Mouse (Mus musculus): ENCODE data around the gene Gpn2. TPM values are rescaled to one million over a fixed set of nuclear protein-coding genes. Genes with fewer than 3 reads are reported as not detected.
A peak's percentile ranks its signal among the peaks of the same experiment; 100 is the strongest.

Gpn2 gene
- total RNA-seq, 2 experiments from 2014 or later, result 9.5 to 10.7 TPM

DNA sequence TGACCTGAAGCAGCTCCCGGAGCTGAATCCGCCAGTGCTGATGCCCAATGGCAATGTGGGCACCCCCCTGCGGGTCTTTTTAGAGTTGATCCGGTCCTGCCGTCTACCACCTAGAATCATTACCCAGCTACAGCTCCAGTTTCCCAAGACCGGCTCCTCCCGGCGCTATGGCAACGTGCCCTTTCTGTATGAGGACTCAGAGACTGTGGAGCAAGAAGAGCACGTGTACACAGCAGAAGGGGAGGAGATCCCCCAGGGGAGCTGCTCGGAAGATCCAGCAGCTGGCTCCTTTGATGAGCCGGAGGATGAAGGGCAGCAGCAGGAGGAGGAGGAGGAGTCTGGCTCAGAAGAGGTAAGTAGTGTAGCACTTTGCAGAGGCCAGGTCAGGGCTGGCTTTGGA is 6.2 kb upstream of the Gpn2 start:
- intact Hi-C loops (cut with DNase I), result no loop called here
- no peak for DNase-seq (ENCODE audit: low spot score in 2 of 2)

DNA sequence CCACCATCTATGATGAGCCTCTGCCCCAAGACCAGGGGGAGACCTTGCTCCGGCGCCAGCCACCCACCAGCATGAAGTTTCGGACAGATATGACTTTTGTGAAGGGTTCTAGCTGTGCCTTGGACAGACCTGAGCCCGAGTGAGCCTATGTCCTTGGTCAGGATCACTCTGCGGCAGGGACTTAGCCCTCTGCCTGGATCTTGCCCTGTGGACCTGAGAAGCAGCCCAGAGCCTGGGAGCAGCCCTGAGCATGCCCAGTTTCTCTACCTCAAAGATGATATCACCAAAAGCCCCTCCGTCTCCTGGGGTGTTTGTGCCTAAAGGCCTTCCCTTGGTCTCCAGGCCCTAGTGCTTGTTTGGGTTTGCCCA is 488 bp upstream of the Gpn2 start:
- DNase-seq (ENCODE audit: low spot score in 2 of 2), result peak in 1 of 2 experiments; percentile 11
- intact Hi-C loops (cut with DNase I), result no loop called here

DNA sequence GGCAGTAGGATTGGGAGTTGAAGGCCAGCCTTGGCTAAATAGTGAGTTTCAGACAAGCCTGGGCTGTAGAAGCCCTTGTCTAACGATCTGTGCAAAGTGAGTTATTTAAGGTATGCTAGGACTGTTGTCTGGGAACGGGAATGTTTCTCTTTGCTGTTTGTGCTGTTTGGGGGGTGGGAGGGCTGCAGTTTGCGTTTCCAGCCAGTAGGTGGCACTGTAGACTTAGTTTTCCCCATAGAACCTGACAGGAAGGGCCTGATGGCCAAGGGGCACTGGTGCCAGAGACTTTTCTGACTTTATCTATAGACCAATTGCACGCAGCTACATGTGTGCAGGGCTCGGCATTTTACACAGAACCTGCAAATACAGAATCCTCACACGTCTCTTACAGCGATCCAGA is 8.4 kb downstream of the Gpn2 start:
- peak; percentile 32 to 49 for DNase-seq (ENCODE audit: low spot score in 2 of 2)
- intact Hi-C loops (cut with DNase I), result loop anchor here (5.0 to 10.0 kb wide), 3 partner anchors 60 to 235 kb away; partner anchors contain the start of genes Arid1a and Zdhhc18

DNA sequence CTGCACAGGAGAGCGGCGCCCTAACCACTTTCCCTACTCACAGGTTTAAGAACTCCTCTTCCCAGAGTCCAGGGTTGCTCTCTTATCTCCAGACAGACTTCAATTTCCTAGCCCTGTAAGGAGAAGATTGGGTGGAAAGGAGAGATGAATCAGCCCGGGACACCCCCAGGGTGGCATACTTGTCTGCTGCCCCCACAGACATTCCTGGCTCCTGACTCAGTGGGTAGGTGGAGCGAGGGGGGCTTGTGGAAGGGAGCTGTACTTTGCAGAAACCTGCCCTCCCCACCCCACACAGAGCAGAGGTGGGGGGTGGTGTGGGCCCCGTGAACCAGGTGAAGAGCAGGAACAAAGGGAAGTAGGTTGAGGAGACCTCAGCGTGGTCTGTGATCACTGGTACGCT is 11.4 kb downstream of the Gpn2 start:
- intact Hi-C loops (cut with DNase I), result loop anchor here (10.0 kb wide), 1 partner anchor 159 kb away; the partner anchor contains the start of gene Arid1a
- peak in 1 of 2 experiments; percentile 38 for DNase-seq (ENCODE audit: low spot score in 2 of 2)

DNA sequence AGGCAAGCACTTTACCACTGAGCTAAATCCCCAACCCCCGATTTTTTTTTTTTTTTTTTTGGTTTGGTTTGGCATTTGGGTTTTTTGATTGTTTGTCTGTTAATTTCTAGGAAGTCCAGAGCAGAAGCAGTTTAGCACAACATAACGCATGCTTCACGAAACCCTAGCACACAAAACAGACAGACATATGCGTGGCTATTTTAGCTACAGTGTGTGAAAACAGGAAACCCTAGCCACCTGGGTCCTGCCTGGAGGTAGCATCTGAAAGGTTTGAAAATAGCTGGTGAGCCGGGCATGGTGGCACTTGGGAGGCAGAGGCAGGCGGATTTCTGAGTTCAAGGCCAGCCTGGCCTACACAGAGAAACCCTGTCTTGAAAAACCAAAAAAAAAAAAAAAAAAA is 11.9 kb downstream of the Gpn2 start:
- intact Hi-C loops (cut with DNase I), result loop anchor here (10.0 kb wide), 1 partner anchor 159 kb away; the partner anchor contains the start of gene Arid1a
- DNase-seq (ENCODE audit: low spot score in 2 of 2), result no peak

DNA sequence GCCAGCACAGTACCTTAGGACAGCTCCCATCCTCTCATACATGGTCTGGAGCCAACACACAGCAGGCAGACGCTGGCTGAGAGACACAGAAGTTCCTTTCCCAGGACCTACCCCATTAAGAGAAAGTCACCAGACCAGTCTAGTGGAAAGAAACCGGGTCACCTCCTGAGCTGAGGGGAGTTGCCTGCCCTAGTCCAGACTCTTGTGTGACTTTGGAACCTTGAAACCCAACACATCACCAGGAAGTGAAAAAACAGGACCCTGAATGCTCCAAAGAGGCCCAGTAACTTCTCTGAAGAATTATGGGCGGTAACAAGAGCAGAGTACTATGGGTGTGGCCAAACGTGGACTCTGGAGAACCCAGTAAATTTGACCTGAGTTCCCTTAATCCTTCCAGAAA is 14.5 kb downstream of the Gpn2 start:
- intact Hi-C loops (cut with DNase I), result loop anchor here (10.0 kb wide), 1 partner anchor 156 kb away; the partner anchor contains the start of gene Arid1a
- DNase-seq (ENCODE audit: low spot score in 2 of 2), result no peak

DNA sequence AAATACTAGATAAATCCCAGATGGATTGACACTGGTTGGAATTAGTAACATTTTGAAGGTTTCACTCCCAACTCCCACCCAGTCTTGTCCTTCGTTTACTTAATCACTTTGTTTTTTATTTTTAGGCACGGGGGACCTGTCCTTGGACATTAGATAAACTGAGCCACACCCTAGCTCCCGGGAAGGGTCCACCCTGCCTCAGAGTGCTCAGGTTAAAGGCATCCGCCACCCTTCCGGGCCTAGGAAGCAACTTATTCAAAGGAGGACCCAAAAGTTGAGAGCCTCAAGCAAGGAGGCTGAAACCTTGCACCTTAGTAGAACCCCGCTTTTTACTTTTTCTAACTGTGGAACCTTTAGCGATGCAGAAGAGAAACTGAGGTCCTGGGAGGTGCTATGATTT is 15.0 kb downstream of the Gpn2 start:
- intact Hi-C loops (cut with DNase I), result loop anchor here (10.0 kb wide), 1 partner anchor 156 kb away; the partner anchor contains the start of gene Arid1a
- DNase-seq (ENCODE audit: low spot score in 2 of 2), result no peak

DNA sequence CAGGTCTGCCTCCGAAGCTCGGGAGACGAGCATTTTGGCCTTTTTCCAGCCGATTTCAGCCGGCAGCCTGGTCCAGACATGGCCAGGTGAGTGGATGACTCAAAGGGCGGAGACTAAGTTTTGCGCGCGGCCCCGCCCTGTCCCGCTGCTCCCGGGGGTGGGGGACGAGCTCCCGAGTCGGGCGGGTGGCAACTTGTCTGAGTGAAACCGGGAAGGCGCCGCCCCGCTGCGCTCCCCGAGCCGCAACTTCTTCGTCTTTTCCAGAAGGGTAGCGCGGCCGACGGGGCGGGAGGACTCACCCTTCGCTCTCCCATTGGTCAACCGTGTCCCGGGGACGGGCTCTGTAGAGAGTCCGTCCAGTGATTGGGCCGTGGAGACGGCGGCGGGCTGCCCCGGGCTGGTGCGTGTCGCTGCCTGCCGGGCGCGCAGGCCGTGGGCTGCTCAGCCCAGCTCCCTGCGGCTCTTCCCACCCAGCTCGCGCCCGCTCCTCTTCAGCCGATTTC is 15.5 kb downstream of the Gpn2 start:
- intact Hi-C loops (cut with DNase I), result loop anchor here (10.0 kb wide), 1 partner anchor 155 kb away; the partner anchor contains the start of gene Arid1a
- DNase-seq (ENCODE audit: low spot score in 2 of 2), result peak; percentile 80

DNA sequence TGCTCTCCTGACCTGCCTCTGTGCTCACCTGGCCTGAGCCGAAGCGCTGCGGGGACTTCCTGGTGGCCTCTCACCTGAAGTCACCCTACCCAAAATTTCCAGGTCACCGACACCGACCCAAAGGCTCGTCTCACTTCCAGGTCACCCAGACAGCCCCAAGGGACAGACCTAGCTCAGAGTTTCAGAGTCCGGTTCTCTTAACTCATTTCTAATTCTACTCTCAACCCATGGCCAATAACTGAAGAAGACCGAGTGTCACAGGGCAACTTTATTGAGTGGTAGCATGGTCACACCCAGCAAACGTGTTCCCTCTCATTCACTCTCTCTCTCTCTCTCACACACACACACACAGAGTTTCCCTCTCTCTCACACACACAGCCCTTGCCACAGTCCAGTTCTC is 16.1 kb downstream of the Gpn2 start:
- intact Hi-C loops (cut with DNase I), result no loop called here
- no peak for DNase-seq (ENCODE audit: low spot score in 2 of 2)

DNA sequence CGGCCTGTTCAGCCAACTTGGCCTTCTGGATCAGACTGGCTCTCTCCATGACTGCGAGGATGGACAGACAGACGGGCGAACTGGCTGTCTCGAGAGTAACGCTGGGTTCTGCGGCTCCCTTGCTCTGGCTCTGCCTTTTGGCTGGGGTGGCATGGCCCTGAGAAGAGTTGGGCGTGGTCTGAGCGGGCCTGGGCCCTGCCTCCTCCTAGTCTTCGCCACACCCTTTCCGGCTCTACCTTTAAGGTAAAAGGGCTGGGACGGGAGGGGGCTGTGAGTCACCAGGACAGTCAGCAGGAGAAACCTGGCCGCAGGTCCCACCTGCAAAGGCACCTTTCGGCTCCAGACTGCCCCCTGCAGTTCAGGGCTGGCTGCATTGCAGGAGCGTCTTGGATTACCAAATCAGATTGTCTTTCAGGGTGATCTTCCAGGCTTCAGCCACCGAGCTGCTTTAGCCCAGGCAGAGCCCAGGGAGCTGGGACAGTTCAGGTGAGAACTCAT is 17.6 kb downstream of the Gpn2 start, which contains the start of gene Sfn:
TSS of gene Sfn (minus strand) at position 448 of the 498 bp plus-strand sequence.
- intact Hi-C loops (cut with DNase I), result no loop called here
- DNase-seq (ENCODE audit: low spot score in 2 of 2), result no peak

DNA sequence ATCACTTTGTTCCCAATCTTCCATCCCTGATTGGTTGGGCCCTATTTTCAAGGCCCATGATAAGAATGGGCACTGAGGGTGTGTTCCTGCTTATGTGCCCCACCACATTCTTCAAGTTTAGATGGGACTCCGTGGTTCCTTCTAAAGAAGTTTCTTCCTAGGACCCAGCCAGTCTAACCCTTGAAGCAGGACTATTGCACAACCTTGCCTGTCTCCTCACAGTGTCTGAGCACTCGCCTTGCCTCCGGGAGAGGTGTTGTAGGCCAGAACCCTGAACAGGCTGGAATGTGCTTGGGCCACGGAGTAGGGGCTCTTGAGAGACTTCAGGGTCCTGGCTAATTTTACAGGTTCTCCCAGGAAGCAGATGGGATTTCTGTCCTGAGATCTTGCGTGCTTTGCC is 18.9 kb downstream of the Gpn2 start:
- intact Hi-C loops (cut with DNase I), result no loop called here
- DNase-seq (ENCODE audit: low spot score in 2 of 2), result no peak

DNA sequence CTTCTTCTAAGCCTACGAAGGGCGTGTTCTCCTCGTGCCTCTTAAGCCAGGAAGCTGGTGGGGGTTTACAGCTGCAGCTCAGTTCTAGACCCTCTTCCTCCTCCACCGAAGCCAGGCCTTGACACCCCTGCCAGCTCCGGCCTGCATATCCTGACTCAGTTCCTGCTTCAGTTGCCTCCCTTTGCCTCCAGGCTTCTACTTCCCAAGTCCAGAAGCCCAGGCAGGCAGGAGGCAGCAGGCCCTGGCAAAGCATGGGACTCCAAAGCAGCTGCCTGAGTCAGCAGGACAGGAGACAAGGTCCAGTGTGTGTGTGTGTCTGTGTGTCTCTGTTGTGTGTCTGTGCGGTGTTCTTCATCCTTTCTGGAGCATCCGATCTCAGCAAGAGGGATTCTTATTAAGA is 20.0 kb downstream of the Gpn2 start:
- intact Hi-C loops (cut with DNase I), result no loop called here
- no peak for DNase-seq (ENCODE audit: low spot score in 2 of 2)

DNA sequence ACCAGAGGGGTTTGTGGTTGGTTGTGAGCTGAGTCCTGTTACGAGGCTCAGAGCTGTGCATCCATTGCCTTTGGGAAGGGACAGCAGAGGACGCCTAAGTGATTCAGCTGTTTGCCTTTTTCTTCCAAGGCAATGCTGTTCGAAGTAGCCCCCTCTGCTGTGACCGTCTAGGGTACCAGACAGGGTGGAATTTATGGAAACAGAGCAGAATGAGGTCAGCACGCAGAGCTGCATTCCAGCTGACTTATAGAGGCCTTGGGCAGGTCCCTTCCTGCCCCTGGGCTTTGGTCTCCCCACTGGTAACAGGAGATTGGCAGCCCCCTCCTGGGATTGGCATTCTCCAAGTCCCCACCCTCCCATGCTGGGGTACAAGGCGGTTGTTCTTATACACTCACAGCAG is 20.7 kb downstream of the Gpn2 start:
- intact Hi-C loops (cut with DNase I), result no loop called here
- no peak for DNase-seq (ENCODE audit: low spot score in 2 of 2)

DNA sequence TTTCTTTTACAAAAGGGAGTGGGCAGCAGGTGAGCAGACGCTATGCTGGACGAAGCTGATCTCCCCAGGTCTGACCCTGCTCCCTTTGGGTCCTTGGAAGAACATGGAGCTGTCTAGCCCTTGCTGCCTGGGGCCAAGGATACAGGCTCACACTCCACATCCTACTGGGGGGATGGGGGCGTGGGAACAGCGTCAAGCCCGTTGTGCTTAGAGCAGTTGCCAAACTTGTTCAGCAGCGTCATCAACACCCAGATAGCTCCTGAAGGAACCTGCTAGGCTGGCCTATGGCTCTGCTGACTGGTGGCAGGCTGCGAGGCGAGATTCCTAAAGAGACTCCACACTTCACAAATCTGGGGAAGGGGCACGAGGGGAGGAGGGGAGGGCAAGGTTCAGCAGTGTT is 21.2 kb downstream of the Gpn2 start:
- no peak for DNase-seq (ENCODE audit: low spot score in 2 of 2)
- intact Hi-C loops (cut with DNase I), result no loop called here

DNA sequence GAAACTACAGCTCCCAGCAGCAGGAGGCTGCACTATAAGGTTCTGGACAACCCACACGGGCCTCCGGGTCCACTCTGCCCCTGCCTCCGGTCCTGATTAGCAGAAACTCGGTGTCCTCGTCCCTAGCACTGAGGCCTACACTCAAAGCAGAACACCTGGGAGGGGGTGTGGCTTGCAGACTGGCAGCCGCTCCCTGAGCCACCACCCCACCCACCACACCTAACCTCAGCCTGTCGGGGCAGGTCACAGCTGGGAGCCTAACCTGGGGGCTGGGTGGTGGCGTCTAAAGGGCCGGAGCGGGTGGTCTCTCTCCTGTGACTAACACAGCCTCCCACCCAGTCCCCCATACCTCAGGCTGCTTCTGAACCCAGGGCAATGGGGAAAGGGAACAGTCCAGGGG is 23.1 kb downstream of the Gpn2 start:
- no peak for DNase-seq (ENCODE audit: low spot score in 2 of 2)
- intact Hi-C loops (cut with DNase I), result no loop called here

DNA sequence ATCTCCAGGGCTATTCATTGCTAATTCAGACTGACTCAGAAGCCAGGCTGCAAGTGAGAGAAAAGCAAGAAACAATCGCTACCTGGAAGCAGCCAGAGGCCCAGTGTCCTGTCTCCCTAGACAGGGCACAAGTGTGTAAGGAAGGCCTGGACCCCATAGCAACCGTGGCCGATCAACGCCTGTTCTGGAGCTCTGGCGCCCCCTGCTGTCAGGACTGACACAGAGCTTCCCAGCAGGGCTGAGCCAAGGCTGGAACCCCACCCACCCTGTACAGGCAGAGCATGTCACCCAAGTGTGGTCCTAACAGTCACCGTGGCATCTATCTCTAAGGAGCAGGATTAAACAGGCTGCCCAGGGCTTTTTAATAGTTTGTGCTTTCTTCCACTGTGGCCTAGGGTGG is 25.6 kb downstream of the Gpn2 start:
- DNase-seq (ENCODE audit: low spot score in 2 of 2), result peak; percentile 58 to 64
- intact Hi-C loops (cut with DNase I), result no loop called here

DNA sequence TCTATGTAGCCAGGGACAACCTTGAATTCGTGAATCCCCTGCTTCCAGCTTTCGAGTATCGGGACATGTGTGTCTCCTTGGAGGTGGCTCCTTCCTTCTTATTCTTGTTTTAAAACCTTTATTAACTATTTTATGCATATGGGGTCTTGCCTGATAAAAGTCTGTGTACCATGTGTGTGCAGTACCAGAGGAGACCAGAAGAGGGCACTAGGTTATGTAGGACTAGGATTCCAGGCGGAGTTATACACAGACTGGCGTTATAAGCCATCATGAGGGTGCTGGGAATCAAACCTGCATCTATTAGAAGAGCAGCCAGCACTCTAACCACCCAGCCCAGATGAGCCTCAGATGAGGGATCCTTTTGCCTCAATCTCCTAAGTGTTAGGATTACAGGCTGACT is 27.7 kb downstream of the Gpn2 start:
- intact Hi-C loops (cut with DNase I), result no loop called here
- no peak for DNase-seq (ENCODE audit: low spot score in 2 of 2)

DNA sequence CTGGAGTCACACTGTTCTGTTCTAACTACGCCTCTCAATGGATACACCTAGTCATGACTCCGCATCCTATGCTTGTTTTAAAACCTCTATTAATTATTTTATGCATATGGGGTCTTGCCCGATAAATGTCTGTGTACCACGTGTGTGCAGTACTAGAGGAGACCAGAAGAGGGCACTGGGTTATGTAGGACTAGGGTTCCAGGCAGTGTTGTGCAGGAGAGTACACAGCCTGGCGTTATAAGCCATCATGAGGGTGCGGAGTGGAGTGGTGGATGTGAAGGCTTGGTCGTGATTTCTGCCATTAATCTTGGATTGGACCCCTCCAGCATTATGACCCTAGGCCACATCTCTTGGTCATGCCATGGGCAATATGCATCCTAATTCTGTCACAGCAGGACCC is 28.3 kb downstream of the Gpn2 start:
- no peak for DNase-seq (ENCODE audit: low spot score in 2 of 2)
- intact Hi-C loops (cut with DNase I), result no loop called here

DNA sequence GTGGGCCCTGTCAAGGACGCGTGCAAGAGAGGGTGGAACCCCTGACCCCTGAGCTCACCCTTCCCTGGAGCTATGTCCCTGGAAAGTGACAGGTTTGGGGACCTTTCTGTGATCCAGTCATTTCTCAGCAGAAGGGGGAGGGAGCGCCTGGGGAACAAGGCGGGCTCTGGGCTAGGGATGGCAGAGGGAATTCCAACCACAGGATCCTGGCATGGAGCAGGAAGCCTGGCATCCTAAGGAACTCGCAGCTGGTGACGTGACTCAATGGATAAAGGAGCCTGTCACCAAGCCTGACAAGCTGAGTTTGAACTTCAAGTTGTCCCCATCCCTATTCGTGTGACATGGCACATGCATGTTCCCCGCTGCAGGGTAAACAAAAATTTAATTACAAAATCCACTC is 28.9 kb downstream of the Gpn2 start:
- no peak for DNase-seq (ENCODE audit: low spot score in 2 of 2)
- intact Hi-C loops (cut with DNase I), result no loop called here

DNA sequence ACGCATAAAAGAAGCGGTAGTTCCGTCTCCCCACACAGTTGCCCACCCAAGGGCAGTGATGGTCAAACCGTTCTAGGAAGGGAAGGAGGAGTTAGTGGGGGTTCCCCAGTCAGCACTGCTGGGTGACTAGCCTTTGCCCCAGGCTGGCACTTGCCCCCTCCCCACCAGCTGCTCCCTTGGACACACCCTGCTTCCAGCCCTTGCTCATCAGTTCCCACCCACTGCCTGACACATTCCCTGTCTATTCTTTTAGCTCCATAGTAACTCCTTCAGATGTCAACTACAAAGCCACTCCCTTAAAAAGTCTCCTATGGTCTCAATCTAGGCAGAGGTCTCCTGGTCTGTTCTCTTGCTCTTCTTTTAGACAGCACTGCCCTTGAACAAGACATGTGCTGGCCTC is 29.7 kb downstream of the Gpn2 start:
- intact Hi-C loops (cut with DNase I), result no loop called here
- DNase-seq (ENCODE audit: low spot score in 2 of 2), result no peak

DNA sequence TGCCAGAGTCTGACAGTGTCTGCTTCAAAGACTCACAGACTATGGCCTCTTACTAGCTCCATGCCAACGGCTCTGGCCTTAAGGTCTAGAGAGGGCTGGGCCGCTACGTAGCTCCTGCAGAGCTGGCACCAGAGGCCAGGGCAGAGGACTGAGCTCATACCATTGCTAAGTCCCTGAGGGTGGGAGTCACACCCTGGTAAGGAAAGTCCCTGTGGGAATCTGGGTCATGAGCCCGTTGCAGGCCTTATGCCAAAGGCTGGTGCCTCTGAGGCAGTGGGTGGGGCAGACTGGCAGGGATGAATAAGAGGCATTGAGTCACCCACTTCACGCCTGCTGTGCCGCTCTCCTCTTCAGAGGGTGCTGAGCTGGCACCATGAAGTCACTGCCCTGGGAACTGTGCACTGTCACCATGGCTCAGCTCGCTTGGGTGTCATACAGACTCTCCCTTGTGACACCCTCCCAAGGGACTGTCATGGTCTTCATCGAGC is 30.2 kb downstream of the Gpn2 start:
- peak; percentile 73 to 76 for DNase-seq (ENCODE audit: low spot score in 2 of 2)
- intact Hi-C loops (cut with DNase I), result no loop called here

DNA sequence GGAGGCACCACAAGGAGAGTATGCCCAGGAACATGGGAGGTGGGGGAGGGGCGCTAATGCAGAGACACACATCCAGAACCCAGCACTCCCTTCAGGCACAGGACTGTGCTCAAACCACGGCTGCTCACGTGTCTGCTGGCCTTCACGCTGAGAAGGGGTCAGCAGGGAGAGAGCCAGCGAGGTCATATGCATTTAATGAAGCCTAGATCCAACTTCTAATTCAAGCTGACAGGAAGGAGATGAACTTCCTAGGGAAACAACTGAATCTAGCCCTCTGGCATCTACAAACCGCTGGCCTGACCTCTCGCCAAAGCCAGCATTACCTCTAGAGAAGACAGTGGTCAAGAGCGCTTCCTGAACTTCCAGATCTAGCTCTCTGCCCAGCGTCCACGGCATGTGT is 31.3 kb downstream of the Gpn2 start:
- DNase-seq (ENCODE audit: low spot score in 2 of 2), result no peak

More for the DNA sequence above, 31.3 kb downstream of the Gpn2 start:
- intact Hi-C loops (cut with DNase I), result no loop called here
